Mouse (Mus musculus) urinary bladder, postnatal 36 days (tissue): ENCODE data around the gene Stard7.

Experiments used
- DNase-seq, 2 experiments: peaks; one replicate each; pipeline ENCODE4 v3.0.0; 2022; ENCODE audit warnings: low spot score in 2 of 2, mixed read lengths in 1 of 2

Gene Stard7

GRCm38 (mm10) chr2:127319071-127319470, 49.1 kb downstream of the Stard7 start:
- DNase-seq, result no peak

GRCm38 (mm10) chr2:127322671-127323285, 52.8 kb downstream of the Stard7 start:
- DNase-seq, result no peak

- DNase-seq, result no peak
These were observed 53.6 kb downstream of the Stard7 start for GRCm38 (mm10) chr2:127323667-127324066.

GRCm38 (mm10) chr2:127324456-127324855, 54.4 kb downstream of the Stard7 start:
- no peak for DNase-seq

- no peak for DNase-seq
These were observed 58.3 kb downstream of the Stard7 start for GRCm38 (mm10) chr2:127328090-127328851.

- DNase-seq, result no peak
These were observed 63.0 kb downstream of the Stard7 start for GRCm38 (mm10) chr2:127332807-127333570.

- DNase-seq, result no peak
These were observed 64.1 kb downstream of the Stard7 start for GRCm38 (mm10) chr2:127333945-127334603.

GRCm38 (mm10) chr2:127335078-127335541, 65.1 kb downstream of the Stard7 start:
- DNase-seq, result no peak

GRCm38 (mm10) chr2:127335767-127336496, 65.9 kb downstream of the Stard7 start, which contains the start of gene Dusp2:
Gene Dusp2 (plus strand): TSS chr2:127336159.
- peak; percentile 28 to 63 for DNase-seq

GRCm38 (mm10) chr2:127336497-127336832, 66.4 kb downstream of the Stard7 start:
- DNase-seq, result no peak

- no peak for DNase-seq
These were observed 66.9 kb downstream of the Stard7 start for GRCm38 (mm10) chr2:127336885-127337284.

GRCm38 (mm10) chr2:127337531-127337930, 67.5 kb downstream of the Stard7 start:
- no peak for DNase-seq

GRCm38 (mm10) chr2:127338012-127338411, 68.0 kb downstream of the Stard7 start:
- no peak for DNase-seq

GRCm38 (mm10) chr2:127338416-127338815, 68.4 kb downstream of the Stard7 start, which contains the start of gene Astl:
Gene Astl (plus strand): TSS chr2:127338639.
- DNase-seq, result no peak

GRCm38 (mm10) chr2:127338833-127339232, 68.8 kb downstream of the Stard7 start:
- DNase-seq, result no peak

GRCm38 (mm10) chr2:127339262-127339661, 69.2 kb downstream of the Stard7 start:
- no peak for DNase-seq

GRCm38 (mm10) chr2:127341159-127341558, 71.1 kb downstream of the Stard7 start:
- peak; percentile 22 to 38 for DNase-seq

- no peak for DNase-seq
These were observed 76.3 kb downstream of the Stard7 start for GRCm38 (mm10) chr2:127346334-127346733.

- DNase-seq, result no peak
These were observed 77.3 kb downstream of the Stard7 start for GRCm38 (mm10) chr2:127347147-127347985.
